Mouse (Mus musculus): ENCODE results near the gene Fgfr2.
"Not testable (repeated sequence)": the region's sequence is repeated elsewhere in the genome, so short reads cannot be mapped to it uniquely, and the experiment has no call there.

Fgfr2 gene

GRCm38 (mm10) chr7:132573205-132573604, 549.9 kb downstream of the Fgfr2 start:
- DNase-seq (ENCODE audit: low spot score) = no peak

GRCm38 (mm10) chr7:132572738-132573137, 550.4 kb downstream of the Fgfr2 start:
- DNase-seq (ENCODE audit: low spot score) = no peak

GRCm38 (mm10) chr7:132571481-132571880, 551.7 kb downstream of the Fgfr2 start:
- peak; percentile 21 for DNase-seq (ENCODE audit: low spot score)

- DNase-seq (ENCODE audit: low spot score) = no peak
Measured at GRCm38 (mm10) chr7:132570071-132570470, 553.1 kb downstream of the Fgfr2 start.

- DNase-seq (ENCODE audit: low spot score) = peak; percentile 60
Measured at GRCm38 (mm10) chr7:132568817-132569216, 554.3 kb downstream of the Fgfr2 start.

GRCm38 (mm10) chr7:132565831-132566230, 557.3 kb downstream of the Fgfr2 start:
- DNase-seq (ENCODE audit: low spot score) = no peak

GRCm38 (mm10) chr7:132559138-132559766, 563.9 kb downstream of the Fgfr2 start:
- DNase-seq (ENCODE audit: low spot score) = no peak

GRCm38 (mm10) chr7:132558141-132558736, 564.9 kb downstream of the Fgfr2 start:
- DNase-seq (ENCODE audit: low spot score) = no peak

- no peak for DNase-seq (ENCODE audit: low spot score)
Measured at GRCm38 (mm10) chr7:132556575-132556974, 566.6 kb downstream of the Fgfr2 start.

- no peak for DNase-seq (ENCODE audit: low spot score)
Measured at GRCm38 (mm10) chr7:132555911-132556310, 567.2 kb downstream of the Fgfr2 start.

GRCm38 (mm10) chr7:132554091-132554490, 569.1 kb downstream of the Fgfr2 start:
- DNase-seq (ENCODE audit: low spot score) = peak; percentile 23

GRCm38 (mm10) chr7:132551351-132552126, 571.6 kb downstream of the Fgfr2 start:
- DNase-seq (ENCODE audit: low spot score) = peak; percentile 95

GRCm38 (mm10) chr7:132547126-132547525, 576.0 kb downstream of the Fgfr2 start:
- DNase-seq (ENCODE audit: low spot score) = no peak

GRCm38 (mm10) chr7:132542427-132542826, 580.7 kb downstream of the Fgfr2 start:
- no peak for DNase-seq (ENCODE audit: low spot score)

GRCm38 (mm10) chr7:132541566-132541965, 581.6 kb downstream of the Fgfr2 start:
- no peak for DNase-seq (ENCODE audit: low spot score)

GRCm38 (mm10) chr7:132540597-132540996, 582.6 kb downstream of the Fgfr2 start:
- no peak for DNase-seq (ENCODE audit: low spot score)

- no peak for DNase-seq (ENCODE audit: low spot score)
Measured at GRCm38 (mm10) chr7:132529206-132529605, 593.9 kb downstream of the Fgfr2 start.

- DNase-seq (ENCODE audit: low spot score) = no peak
Measured at GRCm38 (mm10) chr7:132513419-132513982, 609.6 kb downstream of the Fgfr2 start.

- no peak for DNase-seq (ENCODE audit: low spot score)
Measured at GRCm38 (mm10) chr7:132509110-132509509, 614.0 kb downstream of the Fgfr2 start.

GRCm38 (mm10) chr7:132507361-132507760, 615.8 kb downstream of the Fgfr2 start:
- DNase-seq (ENCODE audit: low spot score) = no peak

GRCm38 (mm10) chr7:132506226-132506625, 616.9 kb downstream of the Fgfr2 start:
- no peak for DNase-seq (ENCODE audit: low spot score)

- DNase-seq (ENCODE audit: low spot score) = not testable (repeated sequence)
Measured at GRCm38 (mm10) chr7:132502445-132502844, 620.7 kb downstream of the Fgfr2 start.

GRCm38 (mm10) chr7:132497142-132497541, 626.0 kb downstream of the Fgfr2 start:
- DNase-seq (ENCODE audit: low spot score) = no peak

Data from lung, postnatal 25 days (tissue).